In genomic region chr15:103146627-103147421, GRCm38 (mm10) we compare ENCODE assay signal across 7 mouse cellular contexts. TPM values are rescaled to one million over a fixed set of nuclear protein-coding genes. Genes with fewer than 3 reads are reported as not detected.
DNase-seq lines count a peak whose midpoint lies in the region; ATAC-seq lines count a peak whose summit lies in the region.

No protein-coding gene starts in this region.

- peak overlapping the region; percentile 48 for H3K27ac ChIP-seq in hindbrain, embryonic 11.5 days (ENCODE audit: low read depth, low read length)
- peak overlapping the region; percentile 81 for H3K27ac ChIP-seq in midbrain, embryonic 14.5 days (replicated peaks; ENCODE audit: low read depth, low read length)

- H3K9ac ChIP-seq in hindbrain, embryonic 11.5 days (ENCODE audit: low read depth, low read length), result peak overlapping the region; percentile 64
- peak overlapping the region; percentile 68 for H3K9ac ChIP-seq in midbrain, embryonic 14.5 days (replicated peaks; ENCODE audit: low read length)

- H3K4me2 ChIP-seq in hindbrain, embryonic 11.5 days (replicated peaks; ENCODE audit: low read depth, low read length), result peak overlapping the region; percentile 79
- peak overlapping the region; percentile 84 for H3K4me2 ChIP-seq in midbrain, embryonic 14.5 days (ENCODE audit: low read length)

- DNase-seq in urinary bladder, postnatal 14 days (ENCODE audit: low spot score), result peak; percentile 29
- DNase-seq in urinary bladder, postnatal 4 days (ENCODE audit: low spot score in 2 of 2), result no peak
- DNase-seq in embryo, embryonic 10 days (ENCODE audit: low spot score), result peak; percentile 66
- DNase-seq in hindbrain, embryonic 11.5 days (ENCODE audit: low spot score), result peak; percentile 74
- peak; percentile 70 to 83 for DNase-seq in left cerebral cortex, adult 18-20 months (ENCODE audit: low spot score in 2 of 2)
- DNase-seq in midbrain, embryonic 14.5 days, result peak; percentile 86
- DNase-seq in T-cell, adult 2 months (ENCODE audit: low spot score), result no peak

- ATAC-seq in hindbrain, embryonic 11.5 days (ENCODE audit: low FRiP score), result peak; percentile 79
- peak; percentile 67; the same call in 1 of the 2 replicates for ATAC-seq in midbrain, embryonic 14.5 days (ENCODE audit: low FRiP score, low TSS enrichment)

- H3K4me3 ChIP-seq in hindbrain, embryonic 11.5 days (ENCODE audit: low read depth, low read length), result peak overlapping the region; percentile 36
- H3K4me3 ChIP-seq in midbrain, embryonic 14.5 days (replicated peaks; ENCODE audit: low read depth, low read length), result peak overlapping the region; percentile 45

- H3K4me1 ChIP-seq in hindbrain, embryonic 11.5 days (replicated peaks; ENCODE audit: control insufficient read depth, insufficient read depth, low read length), result 0 out of 2 replicates have a peak, but pooled peaks cover 3% of the 10 kb centered on the region
- peaks cover 7% of the 10 kb centered on the region; the same call in 1 of the 2 replicates for H3K4me1 ChIP-seq in midbrain, embryonic 14.5 days (ENCODE audit: control insufficient read depth, insufficient read depth, low read length)

- H3K9me3 ChIP-seq in hindbrain, embryonic 11.5 days (ENCODE audit: control insufficient read depth, low read length), result no peaks in the 10 kb centered on the region
- no peaks in the 10 kb centered on the region for H3K9me3 ChIP-seq in midbrain, embryonic 14.5 days (ENCODE audit: control insufficient read depth, low read length)

- under 1% methylated on average over 39 of the region's 57 CpGs for WGBS in hindbrain, embryonic 11.5 days
- WGBS in midbrain, embryonic 14.5 days, result under 1% methylated on average over 56 of the region's 57 CpGs

- H3K36me3 ChIP-seq in hindbrain, embryonic 11.5 days (ENCODE audit: control insufficient read depth, insufficient read depth, low read length), result no peaks in the 10 kb centered on the region
- no peaks in the 10 kb centered on the region for H3K36me3 ChIP-seq in midbrain, embryonic 14.5 days (ENCODE audit: control insufficient read depth, insufficient read depth, low read length)

- H3K27me3 ChIP-seq in hindbrain, embryonic 11.5 days (ENCODE audit: control insufficient read depth, insufficient read depth, low read length), result peaks cover 26% of the 10 kb centered on the region
- peaks cover 24% of the 10 kb centered on the region; the same call in 1 of the 2 replicates for H3K27me3 ChIP-seq in midbrain, embryonic 14.5 days (ENCODE audit: control insufficient read depth, insufficient read depth, low read length)

RNA-seq across cellular contexts. Expression of gene Smug1, which starts 20.1 kb away (rescaled TPM):
- polyA plus RNA-seq in hindbrain, embryonic 11.5 days (2014; fragmentation: Nextera tagmentation; extraction: Ambion mirVana), result 23.9 and 35.8 TPM in 2 replicates
- 10 to 100 TPM; 21.8 to 22.6 TPM for total RNA-seq in left cerebral cortex, adult 18-20 months (2021)
- polyA plus RNA-seq in midbrain, embryonic 14.5 days (2014; fragmentation: Nextera tagmentation; extraction: Ambion mirVana), result 22.7 and 25.0 TPM in 2 replicates

Comparison
In these comparisons a context has a peak if more than half of its experiments do, and no peak if none do; other contexts are left out.
1. DNase-seq: peak in urinary bladder, postnatal 14 days (single experiment), embryo, embryonic 10 days (single experiment), hindbrain, embryonic 11.5 days (single experiment), left cerebral cortex, adult 18-20 months (2 of 2) and midbrain, embryonic 14.5 days (single experiment); none in urinary bladder, postnatal 4 days (0 of 2) and T-cell, adult 2 months (single experiment).